Mouse (Mus musculus) limb, embryonic 14.5 days (tissue): ENCODE data around the gene Hmga1. TPM values are rescaled to one million over a fixed set of nuclear protein-coding genes. Genes with fewer than 3 reads are reported as not detected.

Experiments used
- ATAC-seq: fragments of 200-750 bp; cut with Nextera tagmentation; 2 replicates; pipeline ENCODE4 v1.8.0; 2017; ENCODE audit warnings: low read depth, moderate number of reproducible peaks, moderate TSS enrichment; ENCODE audit not compliant: low FRiP score
- DNase-seq: peaks from one replicate; pipeline ENCODE4 v3.0.0-alpha.2; 2015; ENCODE audit warnings: low spot score
- H3K27ac ChIP-seq: fragments of 300-500 bp; sonication (generic); replicated peaks from 2 replicates; pipeline ENCODE4 v1.5.1; 2014; ENCODE audit warnings: low read depth, mild to moderate bottlenecking, low read length, moderate library complexity, mixed read lengths
- H3K27me3 ChIP-seq: fragments of 300-500 bp; sonication (generic); 2 replicates; pipeline ENCODE4 v1.6.1; 2014; ENCODE audit warnings: low read length, mixed read lengths; ENCODE audit not compliant: control insufficient read depth, insufficient read depth
- H3K36me3 ChIP-seq: fragments of 300-500 bp; sonication (generic); 2 replicates; pipeline ENCODE4 v1.6.1; 2014; ENCODE audit warnings: mild to moderate bottlenecking, low read length, moderate library complexity, mixed read lengths; ENCODE audit not compliant: control insufficient read depth, insufficient read depth
- H3K4me1 ChIP-seq: fragments of 300-500 bp; sonication (generic); 2 replicates; pipeline ENCODE4 v1.6.1; 2014; ENCODE audit warnings: antibody characterized with exemption, low read length, mixed read lengths; ENCODE audit not compliant: control insufficient read depth, insufficient read depth
- H3K4me2 ChIP-seq: fragments of 300-500 bp; sonication (generic); replicated peaks from 2 replicates; pipeline ENCODE4 v1.6.1; 2014; ENCODE audit warnings: low read depth, mild to moderate bottlenecking, low read length, moderate library complexity; ENCODE audit not compliant: severe bottlenecking
- H3K4me3 ChIP-seq: fragments of 300-500 bp; sonication (generic); replicated peaks from 2 replicates; pipeline ENCODE4 v1.5.1; 2014; ENCODE audit warnings: low read length
- H3K9ac ChIP-seq: fragments of 300-500 bp; sonication (generic); 2 replicates; pipeline ENCODE4 v1.6.1; 2014; ENCODE audit warnings: mild to moderate bottlenecking, low read depth, low read length, moderate library complexity; ENCODE audit not compliant: severe bottlenecking
- H3K9me3 ChIP-seq: fragments of 300-500 bp; sonication (generic); 2 replicates; pipeline ENCODE4 v1.6.1; 2016; ENCODE audit warnings: low read length; ENCODE audit not compliant: control insufficient read depth
- POLR2A ChIP-seq: fragments of 200-500 bp; IDR thresholded peaks from 2 replicates; pipeline ENCODE4 v1.8.0; 2012; ENCODE audit warnings: inconsistent platforms, mild to moderate bottlenecking, moderate library complexity, borderline replicate concordance; ENCODE audit not compliant: insufficient read depth, insufficient read length; ENCODE audit errors: extremely low read depth
- WGBS: fragments of 180-500 bp; shearing (Covaris S2); extraction: QIAGEN DNeasy Blood & Tissue Kit; methylation state at CpG from one replicate; pipeline ENCODE4 v1.1.7; 2014; 5-methylcytosine and 5-hydroxymethylcytosine counted together
- polyA plus RNA-seq, 2 experiments: library from polyadenylated mRNA; depleted of rRNA in 1 of 2; stranded (reverse) in 1 of 2; unstranded in 1 of 2; fragments of >200 nt; fragmentation: Nextera tagmentation in 1 of 2; extraction: Ambion mirVana in 1 of 2; gene quantifications; 2 replicates each; pipeline versions ENCODE4 v1.2.1 to v1.2.3; 2012 to 2014

The Hmga1 gene
- polyA plus RNA-seq, 2 experiments, result 196 to 227 TPM

DNA sequence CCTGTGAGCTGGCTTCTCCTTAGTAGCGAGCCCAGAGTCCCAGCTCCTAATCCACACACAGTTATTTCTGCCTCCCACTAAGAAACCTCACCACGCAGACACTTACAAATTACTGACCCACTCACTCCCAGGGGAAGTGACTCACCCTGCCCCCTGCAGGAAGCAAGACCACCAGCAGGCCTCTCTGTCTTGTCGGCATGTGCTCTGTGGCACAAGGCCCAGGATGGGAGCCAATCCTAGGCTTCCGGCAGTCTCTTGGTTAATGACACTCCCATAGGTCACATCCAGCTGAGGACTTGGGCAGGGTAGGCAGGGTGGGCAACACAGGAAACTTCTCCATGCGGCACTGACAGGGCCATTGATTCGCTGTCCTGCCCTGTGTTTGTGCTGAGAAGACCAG is 21.2 kb downstream of the Hmga1 start:
- no peak for TF ChIP-seq POLR2A

DNA sequence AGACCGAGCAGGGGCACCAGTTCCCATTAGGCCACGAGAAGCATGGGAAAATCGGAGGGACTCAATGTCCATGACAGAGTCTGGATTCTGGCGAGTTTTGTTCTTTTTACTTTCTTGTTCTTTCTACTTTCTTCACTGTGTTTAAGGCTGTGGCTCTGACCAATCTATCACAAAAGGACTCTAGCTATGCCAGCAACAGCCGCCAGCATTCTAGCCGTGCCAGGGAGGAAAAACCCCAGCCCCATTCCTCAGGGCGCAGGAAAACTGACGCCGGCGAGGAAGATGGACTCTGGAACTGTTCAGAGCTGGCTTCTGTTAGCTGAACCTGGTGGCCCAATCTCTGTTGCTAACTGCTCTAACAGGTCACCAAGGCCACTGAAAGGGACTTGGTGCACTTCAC is 22.2 kb downstream of the Hmga1 start:
- Histone ChIP-seq H3K27me3 (no peaks in the 10 kb centered on the region), H3K9me3 (no peaks in the 10 kb centered on the region), H3K9ac (no peak overlapping the region), H3K36me3 (peaks cover 73% of the 10 kb centered on the region), H3K4me1 (peaks cover 3% of the 10 kb centered on the region; the same call in 1 of the 2 replicates), H3K27ac (no peak overlapping the region), H3K4me2 (no peak overlapping the region), H3K4me3 (no peak overlapping the region)
- no peak for ATAC-seq
- 98% methylated on average over 10 of the region's 10 CpGs for WGBS
- DNase-seq, result no peak
- no peak for TF ChIP-seq POLR2A

More for the DNA sequence above, 21.2 kb downstream of the Hmga1 start:
- peaks cover 3% of the 10 kb centered on the region; the same call in 1 of the 2 replicates for H3K4me1 ChIP-seq
- H3K4me2 ChIP-seq, result no peak overlapping the region
- no peak overlapping the region for H3K27ac ChIP-seq
- H3K4me3 ChIP-seq, result no peak overlapping the region
- H3K9me3 ChIP-seq, result no peaks in the 10 kb centered on the region
- 70% methylated on average over 6 of the region's 6 CpGs for WGBS
- DNase-seq (no peak), ATAC-seq (no peak)
- H3K36me3 ChIP-seq, result peaks cover 64% of the 10 kb centered on the region
- no peak overlapping the region for H3K9ac ChIP-seq
- H3K27me3 ChIP-seq, result no peaks in the 10 kb centered on the region

GRCm38 (mm10) chr17:27579816-27580215 is 23.5 kb downstream of the Hmga1 start:
- Histone ChIP-seq H3K4me3 (no peak overlapping the region), H3K27ac (no peak overlapping the region), H3K4me2 (no peak overlapping the region), H3K9ac (no peak overlapping the region), H3K9me3 (no peaks in the 10 kb centered on the region), H3K36me3 (peaks cover 82% of the 10 kb centered on the region), H3K4me1 (peaks cover 3% of the 10 kb centered on the region; the same call in 1 of the 2 replicates), H3K27me3 (no peaks in the 10 kb centered on the region)
- ATAC-seq (no peak), DNase-seq (no peak)
- TF ChIP-seq POLR2A, result no peak
- 90% methylated on average over 8 of the region's 8 CpGs for WGBS

DNA sequence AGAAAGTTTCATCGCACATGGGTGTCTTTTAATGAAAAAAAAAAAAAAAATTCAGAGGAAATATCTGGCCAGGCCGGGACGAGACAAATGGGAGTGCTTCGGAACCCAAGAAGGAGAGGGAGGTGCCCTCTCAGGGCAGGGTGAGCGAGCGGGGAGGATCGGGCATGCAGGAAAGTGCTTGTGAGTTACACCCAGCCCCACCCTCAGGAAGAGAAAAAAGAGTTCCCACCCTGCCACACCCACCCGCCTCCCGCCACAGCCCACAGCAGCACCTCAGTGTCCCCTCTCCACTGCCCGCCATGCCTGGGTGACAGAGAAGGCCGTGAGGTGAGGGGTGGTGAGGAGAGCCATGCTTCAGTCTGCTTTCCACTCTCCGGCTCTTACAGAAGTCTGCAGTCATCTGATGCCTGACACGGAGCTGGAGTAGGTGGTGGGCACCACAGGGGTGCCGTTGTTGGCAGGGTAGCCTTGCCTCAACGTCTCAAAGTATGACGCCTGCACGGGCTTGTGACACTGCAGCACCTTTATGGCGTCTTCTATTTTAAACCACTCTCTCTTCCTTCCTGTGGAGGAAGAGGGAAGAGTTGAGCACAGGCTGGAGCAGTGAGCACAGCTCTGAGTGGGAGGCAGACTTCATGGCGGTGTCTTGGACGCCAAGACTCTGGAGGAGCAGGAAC is 24.2 kb downstream of the Hmga1 start:
- DNase-seq, result no peak
- no peak for TF ChIP-seq POLR2A
- H3K4me3 ChIP-seq, result no peak overlapping the region
- H3K4me1 ChIP-seq, result peaks cover 3% of the 10 kb centered on the region; the same call in 1 of the 2 replicates
- 84% methylated on average over 20 of the region's 20 CpGs for WGBS
- H3K4me2 ChIP-seq, result no peak overlapping the region
- H3K36me3 ChIP-seq, result peaks cover 86% of the 10 kb centered on the region
- H3K9ac ChIP-seq, result no peak overlapping the region
- H3K9me3 ChIP-seq, result no peaks in the 10 kb centered on the region
- no peaks in the 10 kb centered on the region for H3K27me3 ChIP-seq
- ATAC-seq, result no peak
- H3K27ac ChIP-seq, result no peak overlapping the region

DNA sequence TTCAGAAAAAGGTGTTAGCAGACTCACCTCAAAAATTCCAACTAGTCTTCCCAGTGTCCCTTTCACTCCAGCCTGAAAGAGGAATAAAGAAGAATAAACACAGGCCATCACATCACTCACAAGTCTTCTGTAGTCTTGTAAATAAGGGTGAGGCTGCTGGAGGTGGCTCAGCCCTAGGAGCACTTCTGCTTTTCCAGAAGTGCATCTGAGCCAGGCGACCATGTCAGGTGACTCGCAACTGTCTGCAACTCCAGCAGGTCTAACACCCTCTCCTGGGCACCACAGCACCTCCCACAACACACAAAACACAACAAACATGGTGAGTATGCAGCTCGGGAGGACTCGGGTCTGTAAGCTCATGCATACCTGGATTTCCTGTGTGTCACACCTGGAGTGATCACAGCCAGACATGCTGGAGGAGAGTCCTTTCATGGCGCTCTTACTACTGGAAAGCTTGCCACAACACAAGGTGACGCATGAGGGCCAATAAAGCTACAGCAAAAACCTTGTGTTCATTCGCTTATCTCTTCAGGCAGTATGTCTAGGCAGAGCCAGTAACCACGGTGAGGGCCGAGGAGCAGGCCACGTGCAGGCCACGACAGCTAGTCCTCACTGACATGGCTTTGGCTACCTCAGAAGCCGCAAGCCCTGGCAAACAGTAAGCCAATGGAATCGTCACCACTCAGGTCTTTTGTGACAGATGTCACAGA is 27.0 kb downstream of the Hmga1 start:
- Histone ChIP-seq H3K4me2 (no peak overlapping the region), H3K27me3 (no peaks in the 10 kb centered on the region), H3K36me3 (peaks cover 92% of the 10 kb centered on the region), H3K27ac (no peak overlapping the region), H3K9ac (no peak overlapping the region), H3K9me3 (no peaks in the 10 kb centered on the region), H3K4me3 (no peak overlapping the region), H3K4me1 (0 out of 2 replicates have a peak, but pooled peaks cover 3% of the 10 kb centered on the region)
- WGBS, result 91% methylated on average over 13 of the region's 13 CpGs
- no peak for DNase-seq
- TF ChIP-seq POLR2A, result no peak
- ATAC-seq, result no peak
